Mouse (Mus musculus) lung, adult 2 months (tissue): ENCODE data around the gene Tfrc.

ENCODE experiments used
- CTCF ChIP-seq: fragments of 200-500 bp; IDR thresholded peaks from 2 replicates; pipeline ENCODE4 v1.5.1; 2011; ENCODE audit warnings: mild to moderate bottlenecking, low read length, control low read depth; ENCODE audit not compliant: insufficient read depth
- POLR2A ChIP-seq: fragments of 200-500 bp; IDR thresholded peaks from 2 replicates; pipeline ENCODE4 v1.6.1; 2011; ENCODE audit warnings: low read depth, mild to moderate bottlenecking, control low read depth, low read length, borderline replicate concordance; ENCODE audit errors: extremely low read depth

GRCm38 (mm10) chr16:32632328-32632824 lies 23.7 kb downstream of the Tfrc start:
- TF ChIP-seq CTCF (no peak), POLR2A (no peak)
